Mouse (Mus musculus): ENCODE data around the gene Gm21987. TPM values are rescaled to one million over a fixed set of nuclear protein-coding genes. Genes with fewer than 3 reads are reported as not detected.

The Gm21987 gene
- polyA plus RNA-seq, 1 experiment: not detected

- TF ChIP-seq CTCF (IDR thresholded peaks at IDR 0.05; ENCODE audit: insufficient read depth, low read length): no peak
- no peak for TF ChIP-seq POLR2A (IDR thresholded peaks at IDR 0.05; ENCODE audit: borderline replicate concordance, extremely low read depth, low read depth, low read length)
Observed at GRCm38 (mm10) chr16:38374379-38375140, 27.7 kb downstream of the Gm21987 start.

GRCm38 (mm10) chr16:38375182-38375581 lies 28.3 kb downstream of the Gm21987 start:
- H3K4me3 ChIP-seq (replicated peaks; ENCODE audit: extremely low read depth, low read depth, low read length): no peak overlapping the region
- 73% methylated on average over 7 of the region's 7 CpGs for WGBS
- TF ChIP-seq CTCF (IDR thresholded peaks at IDR 0.05; ENCODE audit: insufficient read depth, low read length): no peak
- no peak for TF ChIP-seq POLR2A (IDR thresholded peaks at IDR 0.05; ENCODE audit: borderline replicate concordance, extremely low read depth, low read depth, low read length)
- DNase-seq: no peak
- H3K4me1 ChIP-seq (ENCODE audit: control insufficient read depth, insufficient read depth, low read length): no peaks in the 10 kb centered on the region

More at GRCm38 (mm10) chr16:38374379-38375140, 27.7 kb downstream of the Gm21987 start:
- no peaks in the 10 kb centered on the region for H3K4me1 ChIP-seq (ENCODE audit: control insufficient read depth, insufficient read depth, low read length)
- H3K4me3 ChIP-seq (replicated peaks; ENCODE audit: extremely low read depth, low read depth, low read length): no peak overlapping the region
- WGBS: 76% methylated on average over 10 of the region's 10 CpGs
- no peak for DNase-seq

GRCm38 (mm10) chr16:38376163-38376840 lies 29.5 kb downstream of the Gm21987 start:
- Histone ChIP-seq H3K4me3 (replicated peaks; ENCODE audit: extremely low read depth, low read depth, low read length) (peak overlapping the region; percentile 59), H3K4me1 (ENCODE audit: control insufficient read depth, insufficient read depth, low read length) (no peaks in the 10 kb centered on the region)
- peak; percentile 20 for DNase-seq
- WGBS: 27% methylated on average over 17 of the region's 17 CpGs
- peak; percentile 24; the same call in 1 of the 2 replicates for TF ChIP-seq CTCF (IDR thresholded peaks at IDR 0.05; ENCODE audit: insufficient read depth, low read length)
- 0 out of 2 replicates have a peak, but pooled peaks have one; percentile 13 for TF ChIP-seq POLR2A (IDR thresholded peaks at IDR 0.05; ENCODE audit: borderline replicate concordance, extremely low read depth, low read depth, low read length)

GRCm38 (mm10) chr16:38376841-38377249 lies 30.0 kb downstream of the Gm21987 start:
- no peak for DNase-seq
- WGBS: 27% methylated on average over 8 of the region's 8 CpGs
- H3K4me3 ChIP-seq (replicated peaks; ENCODE audit: extremely low read depth, low read depth, low read length): peak overlapping the region; percentile 59
- H3K4me1 ChIP-seq (ENCODE audit: control insufficient read depth, insufficient read depth, low read length): no peaks in the 10 kb centered on the region
- TF ChIP-seq POLR2A (IDR thresholded peaks at IDR 0.05; ENCODE audit: borderline replicate concordance, extremely low read depth, low read depth, low read length): no peak
- TF ChIP-seq CTCF (IDR thresholded peaks at IDR 0.05; ENCODE audit: insufficient read depth, low read length): no peak

GRCm38 (mm10) chr16:38377546-38377945 lies 30.7 kb downstream of the Gm21987 start:
- TF ChIP-seq CTCF (IDR thresholded peaks at IDR 0.05; ENCODE audit: insufficient read depth, low read length) (no peak), POLR2A (IDR thresholded peaks at IDR 0.05; ENCODE audit: borderline replicate concordance, extremely low read depth, low read depth, low read length) (no peak)
- no peak for DNase-seq
- WGBS: 79% methylated on average over 6 of the region's 6 CpGs

GRCm38 (mm10) chr16:38378591-38378990 lies 31.8 kb downstream of the Gm21987 start:
- WGBS: 85% methylated on average over 6 of the region's 6 CpGs
- no peak for DNase-seq

More at GRCm38 (mm10) chr16:38377546-38377945, 30.7 kb downstream of the Gm21987 start:
- Histone ChIP-seq H3K4me3 (replicated peaks; ENCODE audit: extremely low read depth, low read depth, low read length) (no peak overlapping the region), H3K4me1 (ENCODE audit: control insufficient read depth, insufficient read depth, low read length) (no peaks in the 10 kb centered on the region)

GRCm38 (mm10) chr16:38379088-38379487 lies 32.2 kb downstream of the Gm21987 start:
- DNase-seq: no peak
- TF ChIP-seq POLR2A (IDR thresholded peaks at IDR 0.05; ENCODE audit: borderline replicate concordance, extremely low read depth, low read depth, low read length) (no peak), CTCF (IDR thresholded peaks at IDR 0.05; ENCODE audit: insufficient read depth, low read length) (no peak)
- Histone ChIP-seq H3K4me1 (ENCODE audit: control insufficient read depth, insufficient read depth, low read length) (no peaks in the 10 kb centered on the region), H3K4me3 (replicated peaks; ENCODE audit: extremely low read depth, low read depth, low read length) (no peak overlapping the region)
- 36% methylated on average over 6 of the region's 6 CpGs for WGBS

More at GRCm38 (mm10) chr16:38378591-38378990, 31.8 kb downstream of the Gm21987 start:
- H3K4me3 ChIP-seq (replicated peaks; ENCODE audit: extremely low read depth, low read depth, low read length): no peak overlapping the region
- no peaks in the 10 kb centered on the region for H3K4me1 ChIP-seq (ENCODE audit: control insufficient read depth, insufficient read depth, low read length)
- TF ChIP-seq POLR2A (IDR thresholded peaks at IDR 0.05; ENCODE audit: borderline replicate concordance, extremely low read depth, low read depth, low read length): no peak
- no peak for TF ChIP-seq CTCF (IDR thresholded peaks at IDR 0.05; ENCODE audit: insufficient read depth, low read length)

- WGBS: 37% methylated on average over 3 of the region's 3 CpGs
- TF ChIP-seq POLR2A (IDR thresholded peaks at IDR 0.05; ENCODE audit: borderline replicate concordance, extremely low read depth, low read depth, low read length) (no peak), CTCF (IDR thresholded peaks at IDR 0.05; ENCODE audit: insufficient read depth, low read length) (no peak)
Observed at GRCm38 (mm10) chr16:38379493-38379892, 32.7 kb downstream of the Gm21987 start.

GRCm38 (mm10) chr16:38379926-38380325 lies 33.1 kb downstream of the Gm21987 start:
- no peaks in the 10 kb centered on the region for H3K4me1 ChIP-seq (ENCODE audit: control insufficient read depth, insufficient read depth, low read length)
- TF ChIP-seq POLR2A (IDR thresholded peaks at IDR 0.05; ENCODE audit: borderline replicate concordance, extremely low read depth, low read depth, low read length) (no peak), CTCF (IDR thresholded peaks at IDR 0.05; ENCODE audit: insufficient read depth, low read length) (no peak)
- 85% methylated on average over 3 of the region's 3 CpGs for WGBS
- H3K4me3 ChIP-seq (replicated peaks; ENCODE audit: extremely low read depth, low read depth, low read length): no peak overlapping the region
- DNase-seq: no peak

More at GRCm38 (mm10) chr16:38379493-38379892, 32.7 kb downstream of the Gm21987 start:
- H3K4me1 ChIP-seq (ENCODE audit: control insufficient read depth, insufficient read depth, low read length): no peaks in the 10 kb centered on the region
- H3K4me3 ChIP-seq (replicated peaks; ENCODE audit: extremely low read depth, low read depth, low read length): no peak overlapping the region
- no peak for DNase-seq

Measured in lung, adult 2 months (tissue).